In genomic region chr8:13254019-13254418, GRCm38 (mm10) we compare ENCODE assay signal across 8 mouse cellular contexts. TPM values are rescaled to one million over a fixed set of nuclear protein-coding genes. Genes with fewer than 3 reads are reported as not detected.
A peak's percentile ranks its signal among the peaks of the same experiment; 100 is the strongest.
DNase-seq lines count a peak whose midpoint lies in the region; ATAC-seq and TF ChIP-seq lines count a peak whose summit lies in the region.

Gene Adprhl1, minus strand, starts transcription at chr8:13254162.

- TF ChIP-seq CTCF in cerebellum, adult 2 months (IDR thresholded peaks at IDR 0.05; ENCODE audit: borderline replicate concordance, insufficient read depth, low read depth, low read length) = peak; percentile 63
- TF ChIP-seq CTCF in lung, postnatal 0 days (IDR thresholded peaks at IDR 0.05) = peak; percentile 82

- no peak within 1 kb of the TSS for H3K27ac ChIP-seq in cerebellum, adult 2 months (ENCODE audit: insufficient read depth, low read length)
- H3K27ac ChIP-seq in lung, postnatal 0 days (ENCODE audit: low read length) = no peak within 1 kb of the TSS

- ATAC-seq in lung, postnatal 0 days = peak; percentile 91

- no peak within 1 kb of the TSS for H3K4me3 ChIP-seq in cerebellum, adult 2 months (replicated peaks; ENCODE audit: insufficient read depth, low read depth, low read length)
- no peak within 1 kb of the TSS for H3K4me3 ChIP-seq in lung, postnatal 0 days (ENCODE audit: low read depth, low read length)

- WGBS in cerebellum, adult 2 months = 20% methylated on average over 8 of the region's 8 CpGs
- WGBS in lung, postnatal 0 days = 28% methylated on average over 8 of the region's 8 CpGs

- peak; percentile 71 for DNase-seq in MN1 (ENCODE audit: low spot score)
- DNase-seq in cerebellum, adult 2 months = peak; percentile 62 to 70
- DNase-seq in forelimb bud, embryonic 11.5 days (ENCODE audit: low read depth, low spot score) = peak; percentile 63
- peak; percentile 91 for DNase-seq in heart, postnatal 4 days
- DNase-seq in layer of hippocampus, adult 9-10 months (ENCODE audit: low spot score) = peak; percentile 69
- DNase-seq in lung, postnatal 0 days (ENCODE audit: low spot score) = peak; percentile 76
- DNase-seq in ovary, postnatal 36 days (ENCODE audit: low spot score) = peak; percentile 75
- peak; percentile 71 for DNase-seq in thymus, postnatal 14 days

- H3K4me1 ChIP-seq in cerebellum, adult 2 months (ENCODE audit: control insufficient read depth, insufficient read depth, low read length) = peaks cover 6% of the 10 kb centered on the region; the same call in 1 of the 2 replicates
- no peaks in the 10 kb centered on the region for H3K4me1 ChIP-seq in lung, postnatal 0 days (ENCODE audit: insufficient read depth, low read depth, low read length)

- H3K9ac ChIP-seq in lung, postnatal 0 days (replicated peaks; ENCODE audit: low read depth) = no peak within 1 kb of the TSS

- H3K36me3 ChIP-seq in lung, postnatal 0 days (ENCODE audit: insufficient read depth, low read length) = no peaks in the 10 kb centered on the region; the same call in 1 of the 2 replicates

- no peak for TF ChIP-seq EP300 in lung, postnatal 0 days (IDR thresholded peaks at IDR 0.05)

- TF ChIP-seq POLR2A in cerebellum, adult 2 months (IDR thresholded peaks at IDR 0.05; ENCODE audit: borderline replicate concordance, insufficient read depth, low read length) = no peak

- no peak within 1 kb of the TSS for H3K4me2 ChIP-seq in lung, postnatal 0 days (replicated peaks; ENCODE audit: low read depth, low read length)

- H3K9me3 ChIP-seq in lung, postnatal 0 days (ENCODE audit: low read length) = no peaks in the 10 kb centered on the region

- H3K27me3 ChIP-seq in cerebellum, adult 2 months (ENCODE audit: control insufficient read depth, insufficient read depth, low read length) = no peaks in the 10 kb centered on the region
- H3K27me3 ChIP-seq in lung, postnatal 0 days (replicated peaks; ENCODE audit: insufficient read depth, low read length) = no peaks in the 10 kb centered on the region

RNA-seq across cellular contexts. Expression of gene Adprhl1, which starts in this region (rescaled TPM):
- polyA plus RNA-seq in cerebellum, adult 2 months (2012; rRNA removed) = 2.2 and 2.5 TPM in 2 replicates
- 100 to 1,000 TPM; 376 to 389 TPM for total RNA-seq in heart, postnatal 4 days (2021)
- 0.93 and 1.0 TPM in 2 replicates for polyA plus RNA-seq in lung, postnatal 0 days (2015; fragmentation: Nextera tagmentation; extraction: Ambion mirVana)
